Mouse (Mus musculus) forebrain, embryonic 14.5 days (tissue): ENCODE results near the gene Map6. TPM values are rescaled to one million over a fixed set of nuclear protein-coding genes. Genes with fewer than 3 reads are reported as not detected.

Experiments used
- ATAC-seq: fragments of 200-750 bp; cut with Nextera tagmentation; 2 replicates; pipeline ENCODE4 v1.8.0; 2017; ENCODE audit warnings: mild to moderate bottlenecking, moderate library complexity
- DNase-seq: peaks from one replicate; pipeline ENCODE4 v3.0.0-alpha.2; 2015; ENCODE audit warnings: low spot score
- H3K27ac ChIP-seq: fragments of 300-500 bp; sonication (generic); 2 replicates; pipeline ENCODE4 v1.5.1; 2014; ENCODE audit warnings: low read depth, mild to moderate bottlenecking, control low read depth, low read length, moderate library complexity
- H3K27me3 ChIP-seq: fragments of 300-500 bp; sonication (generic); replicated peaks from 2 replicates; pipeline ENCODE4 v1.6.1; 2014; ENCODE audit warnings: low read length, control low read depth, mixed read lengths; ENCODE audit not compliant: control insufficient read depth, insufficient read depth
- H3K36me3 ChIP-seq: fragments of 300-500 bp; sonication (generic); 2 replicates; pipeline ENCODE4 v1.6.1; 2014; ENCODE audit warnings: low read length, control low read depth; ENCODE audit not compliant: control insufficient read depth, insufficient read depth
- H3K4me1 ChIP-seq: fragments of 300-500 bp; sonication (generic); 2 replicates; pipeline ENCODE4 v1.6.1; 2014; ENCODE audit warnings: antibody characterized with exemption, low read length, control low read depth; ENCODE audit not compliant: control insufficient read depth, insufficient read depth
- H3K4me2 ChIP-seq: fragments of 300-500 bp; sonication (generic); 2 replicates; pipeline ENCODE4 v1.6.1; 2014; ENCODE audit warnings: mild to moderate bottlenecking, control low read depth, low read length
- H3K4me3 ChIP-seq: fragments of 300-500 bp; sonication (generic); 2 replicates; pipeline ENCODE4 v1.5.1; 2014; ENCODE audit warnings: low read depth, low read length, control low read depth
- H3K9ac ChIP-seq: fragments of 300-500 bp; sonication (generic); 2 replicates; pipeline ENCODE4 v1.6.1; 2014; ENCODE audit warnings: mild to moderate bottlenecking, low read length, control low read depth, moderate library complexity
- H3K9me3 ChIP-seq: fragments of 300-500 bp; sonication (generic); replicated peaks from 2 replicates; pipeline ENCODE4 v1.6.1; 2016; ENCODE audit warnings: low read length, control low read depth, mixed read lengths; ENCODE audit not compliant: control insufficient read depth
- whole genome bisulfite sequencing: fragments of 180-500 bp; shearing (Covaris S2); extraction: QIAGEN DNeasy Blood & Tissue Kit; methylation state at CpG from one replicate; pipeline ENCODE4 v1.1.7; 2014; 5-methylcytosine and 5-hydroxymethylcytosine counted together
- polyA plus RNA-seq: library from polyadenylated mRNA; unstranded; fragments of >200 nt; fragmentation: Nextera tagmentation; extraction: Ambion mirVana; gene quantifications from 2 replicates; pipeline ENCODE4 v1.2.1, GENCODE M21; 2014

Map6 gene
- 46.2 and 62.4 TPM in 2 replicates for polyA plus RNA-seq

GRCm38 (mm10) chr7:99267251-99267896 lies at the start of gene Map6:
TSS of gene Map6 (plus strand) at chr7:99267447.
- Histone ChIP-seq H3K9ac (peak within 1 kb of the TSS; percentile 86), H3K27ac (peak within 1 kb of the TSS; percentile 98), H3K4me1 (peaks cover 18% of the 10 kb centered on the region), H3K4me2 (peak within 1 kb of the TSS; percentile 96), H3K4me3 (peak within 1 kb of the TSS; percentile 73), H3K27me3 (no peaks in the 10 kb centered on the region), H3K36me3 (no peaks in the 10 kb centered on the region), H3K9me3 (no peaks in the 10 kb centered on the region)
- WGBS, result under 1% methylated on average over 34 of the region's 34 CpGs
- DNase-seq (peak; percentile 89), ATAC-seq (peak; percentile 72)

- WGBS, result 64% methylated on average over 7 of the region's 7 CpGs
- Histone ChIP-seq H3K4me3 (no peak overlapping the region), H3K4me2 (no peak overlapping the region), H3K27me3 (no peaks in the 10 kb centered on the region), H3K9ac (no peak overlapping the region), H3K9me3 (no peaks in the 10 kb centered on the region), H3K36me3 (no peaks in the 10 kb centered on the region), H3K4me1 (no peaks in the 10 kb centered on the region), H3K27ac (no peak overlapping the region)
- DNase-seq, result no peak
- ATAC-seq, result no peak
These were observed 43.0 kb upstream of the Map6 start for GRCm38 (mm10) chr7:99224225-99224624.

DNA sequence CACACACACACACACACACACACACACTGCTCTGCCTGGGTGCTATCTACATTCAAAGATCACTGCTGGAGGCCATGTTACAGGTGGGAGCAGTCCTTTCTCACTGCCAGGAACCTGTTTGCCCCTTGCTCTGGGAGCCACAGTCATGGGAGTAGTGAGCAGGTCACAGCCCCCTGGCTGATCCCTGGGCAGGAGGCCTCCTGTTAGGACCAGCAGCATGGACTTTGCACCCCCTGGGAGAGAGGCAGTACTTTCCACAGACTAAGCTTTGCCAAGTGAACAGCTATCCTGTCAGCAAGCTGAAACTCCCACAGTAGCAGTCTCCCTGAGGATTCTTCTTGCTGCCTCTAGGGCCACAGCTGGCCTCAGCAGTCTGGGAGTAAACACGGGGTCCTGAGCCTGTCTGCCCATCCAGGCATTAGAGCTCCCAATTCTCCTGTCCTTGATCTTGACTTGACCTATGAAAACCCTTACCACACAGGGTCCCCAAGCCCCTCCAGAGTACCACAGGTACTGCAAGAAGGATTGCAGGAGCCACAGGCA lies 42.5 kb upstream of the Map6 start:
- DNase-seq (no peak), ATAC-seq (no peak)
- Histone ChIP-seq H3K4me1 (no peaks in the 10 kb centered on the region), H3K4me2 (no peak overlapping the region), H3K9me3 (no peaks in the 10 kb centered on the region), H3K36me3 (no peaks in the 10 kb centered on the region), H3K9ac (no peak overlapping the region), H3K27me3 (no peaks in the 10 kb centered on the region), H3K27ac (no peak overlapping the region), H3K4me3 (no peak overlapping the region)
- 44% methylated on average over 1 of the region's 1 CpGs for WGBS

DNA sequence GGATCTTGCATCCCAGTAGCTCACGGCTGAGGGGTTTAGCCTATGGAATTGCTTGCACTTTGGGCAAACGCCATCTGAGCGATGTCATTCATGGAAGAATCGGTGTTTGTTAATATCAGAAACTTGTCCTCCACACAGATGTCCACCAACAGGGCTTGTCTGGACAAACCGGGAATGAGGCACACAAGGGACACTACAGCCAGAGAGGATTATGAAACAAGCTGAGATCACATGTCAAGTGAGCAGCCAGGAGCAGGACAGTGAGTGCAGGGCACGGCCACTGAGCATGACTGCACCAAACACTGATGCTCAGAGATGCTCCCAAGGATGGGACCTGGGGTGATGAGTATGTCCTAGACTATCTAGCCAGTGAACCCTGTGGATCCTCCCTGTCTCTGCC lies 41.8 kb upstream of the Map6 start:
- no peak for DNase-seq
- Histone ChIP-seq H3K27ac (no peak overlapping the region), H3K4me3 (no peak overlapping the region), H3K9ac (no peak overlapping the region), H3K4me2 (no peak overlapping the region), H3K27me3 (no peaks in the 10 kb centered on the region), H3K9me3 (no peaks in the 10 kb centered on the region), H3K4me1 (no peaks in the 10 kb centered on the region), H3K36me3 (no peaks in the 10 kb centered on the region)
- ATAC-seq, result no peak
- WGBS, result 80% methylated on average over 6 of the region's 6 CpGs

DNA sequence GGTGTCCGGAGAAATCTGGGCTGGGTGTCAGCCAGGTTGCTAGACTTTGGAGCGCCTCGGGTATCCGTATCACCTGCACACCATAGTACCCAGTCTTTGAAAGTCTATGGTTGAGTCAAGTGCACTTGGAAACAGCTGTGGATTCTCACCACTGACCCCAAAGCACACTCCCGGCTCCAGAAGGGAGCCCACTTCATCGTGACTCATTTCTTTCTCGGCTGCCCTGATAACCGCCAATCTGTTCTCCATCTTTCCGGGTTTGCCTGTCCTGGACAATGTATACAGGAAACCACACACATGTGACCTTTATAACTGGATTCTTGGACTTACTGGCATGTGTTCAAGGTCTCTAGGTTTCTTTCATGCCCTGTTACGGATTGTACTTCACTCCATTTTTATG lies 40.6 kb upstream of the Map6 start:
- ATAC-seq (no peak), DNase-seq (no peak)
- Histone ChIP-seq H3K9me3 (no peaks in the 10 kb centered on the region), H3K4me1 (no peaks in the 10 kb centered on the region), H3K4me3 (no peak overlapping the region), H3K27me3 (no peaks in the 10 kb centered on the region), H3K4me2 (no peak overlapping the region), H3K27ac (no peak overlapping the region), H3K9ac (no peak overlapping the region), H3K36me3 (no peaks in the 10 kb centered on the region)
- WGBS, result 93% methylated on average over 10 of the region's 10 CpGs

DNA sequence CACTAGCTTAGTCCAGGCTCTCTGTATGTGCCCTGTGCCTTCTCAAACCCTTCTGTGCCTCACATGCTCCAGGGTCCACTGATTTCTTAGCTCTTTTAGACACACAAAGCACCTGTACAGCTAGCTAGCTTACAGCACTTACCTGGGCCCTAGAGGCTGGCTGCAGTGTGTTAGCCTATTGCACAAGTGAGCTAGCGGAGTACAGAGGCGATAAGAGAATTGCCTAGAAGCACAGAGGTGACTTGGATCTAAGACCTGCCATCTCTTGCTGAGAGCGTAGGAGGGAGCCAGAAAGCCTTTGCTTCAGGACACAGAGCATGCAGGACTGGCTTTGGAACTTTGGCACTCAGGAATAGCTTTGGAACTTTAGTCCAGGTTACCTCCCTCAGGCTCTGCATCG lies 40.0 kb upstream of the Map6 start:
- no peak for ATAC-seq
- Histone ChIP-seq H3K27me3 (no peaks in the 10 kb centered on the region), H3K4me1 (no peaks in the 10 kb centered on the region), H3K4me2 (no peak overlapping the region), H3K9me3 (no peaks in the 10 kb centered on the region), H3K36me3 (no peaks in the 10 kb centered on the region), H3K4me3 (no peak overlapping the region), H3K27ac (no peak overlapping the region), H3K9ac (no peak overlapping the region)
- 98% methylated on average over 4 of the region's 4 CpGs for WGBS
- no peak for DNase-seq

DNA sequence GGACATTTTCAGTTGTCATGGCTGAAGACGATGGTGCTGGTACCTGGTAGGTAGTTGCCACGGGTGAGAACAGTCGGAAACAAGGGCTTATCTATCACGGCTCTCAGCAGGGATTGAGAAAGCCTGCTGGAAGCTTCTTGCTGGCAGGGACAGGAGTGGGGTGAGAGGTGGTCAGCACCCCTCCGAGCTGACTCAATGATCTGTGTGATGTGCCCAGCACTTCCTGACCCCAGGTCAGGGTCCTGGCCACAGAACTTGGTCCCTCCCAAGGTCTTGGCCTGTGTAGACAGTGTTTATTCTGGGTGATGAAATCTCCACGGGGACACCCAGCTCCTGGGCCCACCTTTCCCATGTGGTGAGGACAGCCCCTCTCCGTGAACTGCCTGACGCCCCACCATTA lies 38.4 kb upstream of the Map6 start:
- Histone ChIP-seq H3K9ac (no peak overlapping the region), H3K4me1 (no peaks in the 10 kb centered on the region), H3K36me3 (no peaks in the 10 kb centered on the region), H3K27ac (no peak overlapping the region), H3K27me3 (no peaks in the 10 kb centered on the region), H3K4me3 (no peak overlapping the region), H3K9me3 (no peaks in the 10 kb centered on the region), H3K4me2 (no peak overlapping the region)
- DNase-seq, result no peak
- no peak for ATAC-seq
- WGBS, result 86% methylated on average over 8 of the region's 8 CpGs

DNA sequence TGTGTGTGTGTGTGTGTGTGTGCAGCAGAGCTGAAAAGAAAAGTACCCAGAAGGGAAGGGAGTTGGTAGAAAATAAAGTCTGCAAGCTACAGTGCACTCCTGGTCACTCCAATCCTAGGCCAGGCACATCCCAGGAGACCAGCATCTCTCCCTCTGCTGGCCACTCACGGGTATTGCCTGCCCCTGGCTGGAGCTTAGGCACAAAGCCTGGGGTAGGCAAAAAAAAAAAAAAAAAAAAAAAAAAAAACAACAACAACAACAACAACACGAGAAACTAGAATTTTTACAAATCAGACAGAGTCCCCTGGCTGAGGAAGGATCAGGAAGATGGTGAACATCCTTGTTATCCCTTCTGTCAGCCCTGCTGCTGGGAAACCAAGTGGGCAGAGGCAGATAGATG lies 37.8 kb upstream of the Map6 start:
- Histone ChIP-seq H3K9me3 (no peaks in the 10 kb centered on the region), H3K27ac (no peak overlapping the region), H3K36me3 (no peaks in the 10 kb centered on the region), H3K4me3 (no peak overlapping the region), H3K27me3 (no peaks in the 10 kb centered on the region), H3K9ac (no peak overlapping the region), H3K4me1 (no peaks in the 10 kb centered on the region), H3K4me2 (no peak overlapping the region)
- ATAC-seq (no peak), DNase-seq (peak; percentile 59)
- 15% methylated on average over 2 of the region's 2 CpGs for WGBS

- no peaks in the 10 kb centered on the region for H3K27me3 ChIP-seq
- no peak overlapping the region for H3K4me3 ChIP-seq
- H3K36me3 ChIP-seq, result no peaks in the 10 kb centered on the region
- ATAC-seq (no peak), DNase-seq (no peak)
- 82% methylated on average over 7 of the region's 7 CpGs for WGBS
- H3K9me3 ChIP-seq, result no peaks in the 10 kb centered on the region
- H3K4me1 ChIP-seq, result no peaks in the 10 kb centered on the region
- H3K4me2 ChIP-seq, result no peak overlapping the region
- H3K27ac ChIP-seq, result no peak overlapping the region
- no peak overlapping the region for H3K9ac ChIP-seq
These were observed 37.0 kb upstream of the Map6 start for GRCm38 (mm10) chr7:99230061-99230747.
